Mouse (Mus musculus): ENCODE results near the gene Kif6.

DNA sequence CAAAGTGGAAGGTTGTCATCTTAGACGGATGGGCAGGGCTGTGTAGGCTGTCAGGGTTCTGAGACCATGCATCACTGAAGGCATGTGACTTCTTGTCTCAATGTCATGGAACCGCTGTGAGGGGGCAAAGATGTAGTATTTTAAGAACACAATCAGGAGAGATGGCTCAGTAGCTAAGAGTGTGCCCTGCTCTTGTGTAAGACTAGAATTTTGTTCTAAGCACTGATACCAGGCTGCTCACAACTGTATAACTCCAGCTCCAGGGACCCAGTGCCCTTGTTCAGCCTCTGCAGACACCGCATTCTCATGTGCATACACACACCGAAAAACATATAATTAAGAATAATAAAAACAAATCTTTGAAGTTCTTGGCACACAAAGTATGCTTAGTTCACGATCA lies 57.5 kb downstream of the Kif6 start:
- TF ChIP-seq CTCF (conservative IDR thresholded peaks at IDR 0.05; ENCODE audit: insufficient read depth, insufficient read length, low read depth, low read length) (no peak), POLR2A (IDR thresholded peaks at IDR 0.05; ENCODE audit: low read depth, low read length) (no peak)
